Mouse (Mus musculus) bone marrow macrophage, adult 2 months (primary cell): ENCODE results near the gene Lrp4.

Source experiments
- CTCF ChIP-seq: IDR thresholded peaks from 2 replicates; pipeline ENCODE4 v1.5.1; 2012; ENCODE audit warnings: low read depth, mild to moderate bottlenecking, low read length, moderate library complexity
- POLR2A ChIP-seq: IDR thresholded peaks from 2 replicates; pipeline ENCODE4 v1.6.1; 2012; ENCODE audit warnings: mild to moderate bottlenecking, low read depth, low read length, borderline replicate concordance

DNA sequence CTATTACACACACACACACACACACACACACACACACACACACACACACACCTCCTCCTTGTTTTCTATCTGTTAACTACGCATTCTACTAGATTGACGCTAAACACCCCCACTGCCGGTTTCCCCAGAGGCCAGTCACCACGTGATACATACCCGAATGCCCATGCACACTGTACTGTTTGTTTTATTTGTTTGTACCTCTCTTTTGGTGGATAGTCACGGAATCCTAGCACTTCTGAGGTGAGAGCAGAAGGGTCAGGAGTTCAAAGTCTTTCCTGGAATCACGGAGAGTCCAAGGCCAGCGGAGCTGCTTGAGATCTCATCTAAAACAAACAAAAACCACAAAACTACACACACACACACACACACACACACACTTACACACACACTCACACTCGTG is 7.0 kb upstream of the Lrp4 start:
- TF ChIP-seq CTCF (no peak), POLR2A (no peak)
